Mouse (Mus musculus) liver, adult 2 months (tissue): Measurements from ENCODE around the gene Anapc13.

ENCODE experiments used
- CTCF ChIP-seq: fragments of 200-500 bp; IDR thresholded peaks from 2 replicates; pipeline ENCODE4 v1.5.1; 2011; ENCODE audit warnings: low read depth, low read length, control low read depth
- POLR2A ChIP-seq: fragments of 200-500 bp; IDR thresholded peaks from 2 replicates; pipeline ENCODE4 v1.6.1; 2011; ENCODE audit warnings: low read length, control low read depth; ENCODE audit not compliant: insufficient read depth; ENCODE audit errors: extremely low read depth

- TF ChIP-seq POLR2A (peak; percentile 57; the same call in 1 of the 2 replicates), CTCF (no peak)
Measured at GRCm38 (mm10) chr9:102625983-102626838, at the start of gene Anapc13, which contains the start of gene Cep63.
